Mouse (Mus musculus): ENCODE measurements at regions not wholly inside any gene's neighbourhood (a gene's known extent, or its start where the extent isn't known, plus 50 kb on each side); places are given as distances from the start of the nearest gene placed in this dataset.
"Not testable (repeated sequence)": the region's sequence is repeated elsewhere in the genome, so short reads cannot be mapped to it uniquely, and the experiment has no call there.

- ATAC-seq (replicated peaks; ENCODE audit: low FRiP score): no peak
- no peaks in the 10 kb centered on the region for H3K36me3 ChIP-seq
Observed at GRCm38 (mm10) chr2:67107274-67107673, 306.3 kb upstream of the Gm21830 start.

DNA sequence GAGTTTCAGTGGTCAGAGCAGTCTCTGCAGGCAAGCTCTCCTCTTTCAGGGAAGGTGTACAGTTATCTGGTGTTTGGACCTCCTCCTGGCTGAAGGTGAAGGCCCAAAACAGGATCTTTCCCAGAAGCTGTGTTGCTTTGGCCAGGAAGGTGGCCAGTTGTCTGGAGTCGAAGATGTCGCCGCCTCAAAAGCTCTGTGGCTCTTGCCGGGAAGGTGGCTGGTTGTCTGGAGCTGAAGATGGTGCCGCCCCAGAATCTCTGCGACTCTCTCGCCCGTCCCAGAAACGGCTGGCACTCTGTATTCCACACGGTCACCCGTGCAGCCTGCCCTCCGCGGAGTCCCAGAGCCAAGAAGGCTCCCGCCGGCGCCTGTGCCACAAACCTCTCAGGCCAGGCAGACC lies 304.7 kb upstream of the Scn7a start:
- not testable (repeated sequence) for H3K36me3 ChIP-seq; H3K9me3 ChIP-seq (replicated peaks); H3K4me2 ChIP-seq; ATAC-seq (replicated peaks; ENCODE audit: low FRiP score); H3K27me3 ChIP-seq; H3K27ac ChIP-seq; H3K4me3 ChIP-seq (replicated peaks); H3K9ac ChIP-seq; H3K4me1 ChIP-seq
- WGBS: 95% methylated on average over 6 of the region's 16 CpGs

More at GRCm38 (mm10) chr2:67107274-67107673, 306.3 kb upstream of the Gm21830 start:
- Histone ChIP-seq H3K4me3 (replicated peaks) (no peak overlapping the region), H3K9me3 (replicated peaks) (no peaks in the 10 kb centered on the region), H3K4me1 (no peaks in the 10 kb centered on the region), H3K27me3 (no peaks in the 10 kb centered on the region), H3K9ac (no peak overlapping the region), H3K27ac (no peak overlapping the region), H3K4me2 (no peak overlapping the region)

- H3K36me3 ChIP-seq: no peaks in the 10 kb centered on the region
- WGBS: 47% methylated on average over 1 of the region's 1 CpGs
- no peaks in the 10 kb centered on the region for H3K27me3 ChIP-seq
- peak overlapping the region; percentile 58; the same call in 1 of the 2 replicates for H3K27ac ChIP-seq
- no peak overlapping the region for H3K4me2 ChIP-seq
- H3K9me3 ChIP-seq (replicated peaks): no peaks in the 10 kb centered on the region
- H3K4me3 ChIP-seq (replicated peaks): no peak overlapping the region
- no peak overlapping the region for H3K9ac ChIP-seq
- peak; percentile 82; the same call in 1 of the 2 replicates for ATAC-seq (replicated peaks; ENCODE audit: low FRiP score)
- H3K4me1 ChIP-seq: 0 out of 2 replicates have a peak, but pooled peaks cover 5% of the 10 kb centered on the region
Observed at GRCm38 (mm10) chr2:67068944-67069343, 284.2 kb upstream of the Scn7a start.

Data from kidney, embryonic 15.5 days (tissue).